Mouse (Mus musculus) forebrain, postnatal 0 days (tissue): ENCODE measurements at regions not wholly inside any gene's neighbourhood (a gene's known extent, or its start where the extent isn't known, plus 50 kb on each side); places are given as distances from the start of the nearest gene placed in this dataset.

Experiments
- ATAC-seq: fragments of 200-750 bp; cut with Nextera tagmentation; 2 replicates; pipeline ENCODE4 v1.8.0; 2017; ENCODE audit warnings: mild to moderate bottlenecking, moderate library complexity
- DNase-seq: peaks from one replicate; pipeline ENCODE4 v3.0.0-alpha.2; 2015
- H3K27ac ChIP-seq: fragments of 300-500 bp; sonication (generic); 2 replicates; pipeline ENCODE4 v1.5.1; 2014; ENCODE audit warnings: low read depth, mild to moderate bottlenecking, antibody characterized with exemption, low read length, moderate library complexity, mixed read lengths
- H3K27me3 ChIP-seq: fragments of 300-500 bp; sonication (generic); 2 replicates; pipeline ENCODE4 v1.6.1; 2014; ENCODE audit warnings: mild to moderate bottlenecking, low read length, mixed read lengths; ENCODE audit not compliant: insufficient read depth
- H3K36me3 ChIP-seq: fragments of 300-500 bp; sonication (generic); 2 replicates; pipeline ENCODE4 v1.6.1; 2014; ENCODE audit warnings: mild to moderate bottlenecking, moderate library complexity; ENCODE audit not compliant: insufficient read depth
- H3K4me1 ChIP-seq: fragments of 300-500 bp; sonication (generic); 2 replicates; pipeline ENCODE4 v1.6.1; 2014; ENCODE audit warnings: antibody characterized with exemption; ENCODE audit not compliant: insufficient read depth
- H3K4me2 ChIP-seq: fragments of 300-500 bp; sonication (generic); 2 replicates; pipeline ENCODE4 v1.6.1; 2014; ENCODE audit warnings: low read depth, mild to moderate bottlenecking, moderate library complexity
- H3K4me3 ChIP-seq: fragments of 300-500 bp; sonication (generic); 2 replicates; pipeline ENCODE4 v1.5.1; 2014; ENCODE audit warnings: low read depth, low read length, mixed read lengths
- H3K9ac ChIP-seq: fragments of 300-500 bp; sonication (generic); 2 replicates; pipeline ENCODE4 v1.6.1; 2014; ENCODE audit warnings: mild to moderate bottlenecking
- H3K9me3 ChIP-seq: fragments of 300-500 bp; sonication (generic); 2 replicates; pipeline ENCODE4 v1.6.1; 2016; ENCODE audit warnings: low read length
- CTCF ChIP-seq: sonication (generic); IDR thresholded peaks from 2 replicates; pipeline ENCODE4 v1.5.1; 2016; ENCODE audit warnings: antibody characterized with exemption, control low read depth, low read depth
- WGBS: fragments of 180-500 bp; shearing (Covaris S2); extraction: QIAGEN DNeasy Blood & Tissue Kit; methylation state at CpG from one replicate; pipeline ENCODE4 v1.1.7; 2014; 5-methylcytosine and 5-hydroxymethylcytosine counted together

- H3K27ac ChIP-seq = no peak overlapping the region
- no peaks in the 10 kb centered on the region for H3K9me3 ChIP-seq
- H3K27me3 ChIP-seq = no peaks in the 10 kb centered on the region
- no peak overlapping the region for H3K9ac ChIP-seq
- ATAC-seq (peak; percentile 23; the same call in 1 of the 2 replicates), DNase-seq (peak; percentile 2)
- no peak for TF ChIP-seq CTCF
- H3K4me1 ChIP-seq = no peaks in the 10 kb centered on the region
- no peak overlapping the region for H3K4me2 ChIP-seq
- H3K36me3 ChIP-seq = no peaks in the 10 kb centered on the region
- H3K4me3 ChIP-seq = no peak overlapping the region
- 31% methylated on average over 7 of the region's 7 CpGs for WGBS
Observed at GRCm38 (mm10) chr12:58590547-58591479, 321.7 kb upstream of the Clec14a start.

- ATAC-seq (no peak), DNase-seq (peak; percentile 20)
- H3K4me3 ChIP-seq = no peak overlapping the region
- 66% methylated on average over 5 of the region's 5 CpGs for WGBS
- H3K9ac ChIP-seq = no peak overlapping the region
- H3K27me3 ChIP-seq = no peaks in the 10 kb centered on the region
- no peaks in the 10 kb centered on the region for H3K4me1 ChIP-seq
- no peak overlapping the region for H3K4me2 ChIP-seq
- no peaks in the 10 kb centered on the region for H3K36me3 ChIP-seq
- no peak for TF ChIP-seq CTCF
- no peak overlapping the region for H3K27ac ChIP-seq
- H3K9me3 ChIP-seq = no peaks in the 10 kb centered on the region
Observed at GRCm38 (mm10) chr12:58581811-58582572, 312.9 kb upstream of the Clec14a start.

- DNase-seq = no peak
- no peak for TF ChIP-seq CTCF
- H3K9me3 ChIP-seq = no peaks in the 10 kb centered on the region
- ATAC-seq = no peak
- H3K4me1 ChIP-seq = no peaks in the 10 kb centered on the region
- 93% methylated on average over 1 of the region's 1 CpGs for WGBS
- H3K27ac ChIP-seq = no peak overlapping the region
- no peaks in the 10 kb centered on the region for H3K36me3 ChIP-seq
- no peak overlapping the region for H3K9ac ChIP-seq
- no peak overlapping the region for H3K4me2 ChIP-seq
- H3K27me3 ChIP-seq = no peaks in the 10 kb centered on the region
- no peak overlapping the region for H3K4me3 ChIP-seq
Observed at GRCm38 (mm10) chr12:58569056-58569455, 300.0 kb upstream of the Clec14a start.

- no peaks in the 10 kb centered on the region for H3K36me3 ChIP-seq
- TF ChIP-seq CTCF = no peak
- no peak overlapping the region for H3K9ac ChIP-seq
- no peak overlapping the region for H3K4me2 ChIP-seq
- ATAC-seq (no peak), DNase-seq (no peak)
- no peaks in the 10 kb centered on the region for H3K9me3 ChIP-seq
- no peak overlapping the region for H3K4me3 ChIP-seq
- 85% methylated on average over 5 of the region's 5 CpGs for WGBS
- H3K4me1 ChIP-seq = no peaks in the 10 kb centered on the region
- no peaks in the 10 kb centered on the region for H3K27me3 ChIP-seq
- H3K27ac ChIP-seq = no peak overlapping the region
Observed at GRCm38 (mm10) chr12:58560840-58561239, 291.8 kb upstream of the Clec14a start.

GRCm38 (mm10) chr12:58559833-58560232 lies 290.7 kb upstream of the Clec14a start:
- no peak overlapping the region for H3K27ac ChIP-seq

GRCm38 (mm10) chr12:58557261-58557660 lies 288.2 kb upstream of the Clec14a start:
- H3K4me3 ChIP-seq = no peak overlapping the region
- H3K4me2 ChIP-seq = no peak overlapping the region
- 83% methylated on average over 4 of the region's 4 CpGs for WGBS
- no peak for DNase-seq
- H3K9me3 ChIP-seq = no peaks in the 10 kb centered on the region
- no peaks in the 10 kb centered on the region; the same call in 1 of the 2 replicates for H3K4me1 ChIP-seq
- no peaks in the 10 kb centered on the region for H3K27me3 ChIP-seq
- no peak for TF ChIP-seq CTCF
- H3K27ac ChIP-seq = no peak overlapping the region
- ATAC-seq = no peak
- no peaks in the 10 kb centered on the region for H3K36me3 ChIP-seq
- H3K9ac ChIP-seq = no peak overlapping the region

More at GRCm38 (mm10) chr12:58559833-58560232, 290.7 kb upstream of the Clec14a start:
- WGBS = 0% methylated on average over 1 of the region's 1 CpGs
- Histone ChIP-seq H3K27me3 (no peaks in the 10 kb centered on the region), H3K9me3 (no peaks in the 10 kb centered on the region), H3K4me2 (no peak overlapping the region), H3K4me3 (no peak overlapping the region), H3K36me3 (no peaks in the 10 kb centered on the region), H3K9ac (no peak overlapping the region), H3K4me1 (no peaks in the 10 kb centered on the region)
- no peak for TF ChIP-seq CTCF
- no peak for DNase-seq
- no peak for ATAC-seq

GRCm38 (mm10) chr12:58556741-58557140 lies 287.7 kb upstream of the Clec14a start:
- ATAC-seq = no peak
- no peak for TF ChIP-seq CTCF
- Histone ChIP-seq H3K36me3 (no peaks in the 10 kb centered on the region), H3K9me3 (no peaks in the 10 kb centered on the region), H3K9ac (no peak overlapping the region), H3K27me3 (no peaks in the 10 kb centered on the region), H3K4me3 (no peak overlapping the region), H3K27ac (no peak overlapping the region), H3K4me1 (no peaks in the 10 kb centered on the region; the same call in 1 of the 2 replicates), H3K4me2 (no peak overlapping the region)
- 62% methylated on average over 4 of the region's 4 CpGs for WGBS
- no peak for DNase-seq
